Mouse (Mus musculus): ENCODE data around the gene Gm20388. TPM values are rescaled to one million over a fixed set of nuclear protein-coding genes. Genes with fewer than 3 reads are reported as not detected.

The Gm20388 gene
- polyA plus RNA-seq, 2 experiments = 8.5 TPM; not detected in 1

DNA sequence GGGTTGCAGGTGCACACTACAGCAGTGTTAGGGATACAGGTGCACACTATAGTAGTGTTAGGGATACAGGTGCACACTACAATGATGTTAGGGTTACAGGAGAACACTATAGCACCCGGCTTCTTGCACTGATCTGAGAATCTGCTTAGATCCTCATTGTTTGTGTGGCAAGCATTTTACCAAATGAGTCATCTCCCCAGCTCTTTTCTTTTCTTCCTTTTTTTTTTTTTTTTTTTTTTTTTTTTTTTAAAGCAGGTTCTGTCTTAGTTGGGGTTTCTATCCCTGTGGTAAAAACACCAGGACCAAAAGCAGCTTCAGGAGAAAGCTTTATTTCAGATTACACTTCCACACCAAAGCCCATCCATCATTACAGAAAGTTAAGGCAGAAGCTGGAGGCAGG is 3893.0 kb downstream of the Gm20388 start:
- ATAC-seq (ENCODE audit: insufficient read depth) (no peak), DNase-seq (ENCODE audit: low read depth in 3 of 3, low spot score in 3 of 3) (no peak)
- H3K9me3 ChIP-seq (ENCODE audit: control insufficient read depth, low read length) = no peaks in the 10 kb centered on the region
- no peak overlapping the region for H3K4me2 ChIP-seq (ENCODE audit: low read depth)
- no peak for TF ChIP-seq CTCF (IDR thresholded peaks at IDR 0.05; ENCODE audit: low read depth)
- TF ChIP-seq EP300 (IDR thresholded peaks at IDR 0.05; ENCODE audit: low read depth) = no peak
- no peak overlapping the region for H3K9ac ChIP-seq (replicated peaks)
- 60% methylated on average over 1 of the region's 1 CpGs for WGBS (ENCODE audit: insufficient replicate concordance)
- H3K4me3 ChIP-seq (ENCODE audit: insufficient read depth in 1 of 2, low read depth in 2 of 2, low read length in 2 of 2) = no peak overlapping the region
- no peaks in the 10 kb centered on the region for H3K27me3 ChIP-seq (ENCODE audit: control insufficient read depth, insufficient read depth, low read length)
- H3K4me1 ChIP-seq (replicated peaks; ENCODE audit: control insufficient read depth in 2 of 2, insufficient read depth in 2 of 2, low read length in 1 of 2) = peaks cover 10 to 34% of the 10 kb centered on the region in 2 experiments
- H3K36me3 ChIP-seq (replicated peaks; ENCODE audit: control insufficient read depth, insufficient read depth, low read depth) = no peaks in the 10 kb centered on the region
- no peak overlapping the region for H3K27ac ChIP-seq

DNA sequence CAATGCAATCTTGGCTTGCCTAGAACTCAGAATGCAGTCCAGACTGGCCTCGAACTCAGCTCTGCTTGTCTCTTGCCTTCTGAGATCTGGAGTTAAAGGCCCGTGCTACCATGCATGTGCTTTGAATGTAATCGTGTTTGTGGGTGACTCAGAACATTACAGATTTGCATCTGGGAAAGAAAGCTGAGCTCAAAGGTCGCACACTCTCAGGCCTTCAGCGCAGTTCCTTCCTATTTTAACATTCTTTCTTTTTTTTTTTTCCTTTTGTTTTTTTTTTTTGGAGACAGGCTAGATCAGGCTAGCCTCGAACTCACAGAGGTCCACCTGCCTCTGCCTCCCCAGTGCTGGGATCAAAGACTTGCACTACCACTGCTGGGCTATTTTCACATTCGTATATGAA is 3893.9 kb downstream of the Gm20388 start:
- TF ChIP-seq EP300 (IDR thresholded peaks at IDR 0.05; ENCODE audit: low read depth) = no peak
- TF ChIP-seq CTCF (IDR thresholded peaks at IDR 0.05; ENCODE audit: low read depth) = no peak
- no peaks in the 10 kb centered on the region for H3K27me3 ChIP-seq (ENCODE audit: control insufficient read depth, insufficient read depth, low read length)
- H3K4me3 ChIP-seq (ENCODE audit: insufficient read depth in 1 of 2, low read depth in 2 of 2, low read length in 2 of 2) = no peak overlapping the region
- ATAC-seq (ENCODE audit: insufficient read depth) (no peak), DNase-seq (ENCODE audit: low read depth in 3 of 3, low spot score in 3 of 3) (no peak)
- H3K4me1 ChIP-seq (replicated peaks; ENCODE audit: control insufficient read depth in 2 of 2, insufficient read depth in 2 of 2, low read length in 1 of 2) = peaks cover 8 to 29% of the 10 kb centered on the region in 2 experiments
- no peak overlapping the region for H3K9ac ChIP-seq (replicated peaks)
- H3K4me2 ChIP-seq (ENCODE audit: low read depth) = no peak overlapping the region
- no peaks in the 10 kb centered on the region for H3K9me3 ChIP-seq (ENCODE audit: control insufficient read depth, low read length)
- no peak overlapping the region for H3K27ac ChIP-seq
- no peaks in the 10 kb centered on the region for H3K36me3 ChIP-seq (replicated peaks; ENCODE audit: control insufficient read depth, insufficient read depth, low read depth)
- WGBS (ENCODE audit: insufficient replicate concordance) = 68% methylated on average over 7 of the region's 7 CpGs

DNA sequence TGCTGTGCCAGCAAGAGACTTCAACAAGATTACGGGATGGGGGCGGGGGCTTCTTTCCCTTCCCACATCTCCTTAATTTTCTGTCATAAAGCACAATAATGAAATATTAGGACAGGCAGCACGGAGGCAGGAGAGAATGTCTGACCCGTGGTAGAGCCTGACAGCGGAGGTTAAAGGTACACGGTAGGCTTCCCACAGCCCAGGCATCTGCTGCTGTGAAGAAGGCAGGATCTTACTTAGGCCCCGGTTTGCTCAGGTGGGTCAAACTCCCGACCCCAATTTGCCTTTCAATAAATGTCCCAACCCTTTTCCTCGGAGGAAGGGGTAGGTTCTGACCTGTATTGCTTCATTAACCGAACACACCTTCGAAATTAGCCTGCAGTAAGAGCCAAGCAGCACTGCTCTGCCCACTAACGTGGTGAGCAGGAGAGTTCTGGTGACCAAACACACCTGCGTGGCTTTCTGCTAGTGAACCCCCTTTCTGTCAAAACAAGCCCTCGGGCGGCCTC is 3894.6 kb downstream of the Gm20388 start:
- no peak for DNase-seq (ENCODE audit: low read depth in 3 of 3, low spot score in 3 of 3)
- peak overlapping the region; percentile 71 to 89 for H3K4me3 ChIP-seq (ENCODE audit: insufficient read depth in 1 of 2, low read depth in 2 of 2, low read length in 2 of 2)
- H3K27ac ChIP-seq = no peak overlapping the region; the same call in 1 of the 2 replicates
- H3K36me3 ChIP-seq (replicated peaks; ENCODE audit: control insufficient read depth, insufficient read depth, low read depth) = no peaks in the 10 kb centered on the region
- TF ChIP-seq EP300 (IDR thresholded peaks at IDR 0.05; ENCODE audit: low read depth) (no peak), CTCF (IDR thresholded peaks at IDR 0.05; ENCODE audit: low read depth) (no peak)
- peak overlapping the region; percentile 89 for H3K4me2 ChIP-seq (ENCODE audit: low read depth)
- H3K4me1 ChIP-seq (replicated peaks; ENCODE audit: control insufficient read depth in 2 of 2, insufficient read depth in 2 of 2, low read length in 1 of 2) = peaks cover 8 to 24% of the 10 kb centered on the region in 2 experiments
- no peaks in the 10 kb centered on the region for H3K27me3 ChIP-seq (ENCODE audit: control insufficient read depth, insufficient read depth, low read length)
- 23% methylated on average over 15 of the region's 15 CpGs for WGBS (ENCODE audit: insufficient replicate concordance)
- no peak for ATAC-seq (ENCODE audit: insufficient read depth)
- H3K9me3 ChIP-seq (ENCODE audit: control insufficient read depth, low read length) = no peaks in the 10 kb centered on the region
- H3K9ac ChIP-seq (replicated peaks) = peak overlapping the region; percentile 77

DNA sequence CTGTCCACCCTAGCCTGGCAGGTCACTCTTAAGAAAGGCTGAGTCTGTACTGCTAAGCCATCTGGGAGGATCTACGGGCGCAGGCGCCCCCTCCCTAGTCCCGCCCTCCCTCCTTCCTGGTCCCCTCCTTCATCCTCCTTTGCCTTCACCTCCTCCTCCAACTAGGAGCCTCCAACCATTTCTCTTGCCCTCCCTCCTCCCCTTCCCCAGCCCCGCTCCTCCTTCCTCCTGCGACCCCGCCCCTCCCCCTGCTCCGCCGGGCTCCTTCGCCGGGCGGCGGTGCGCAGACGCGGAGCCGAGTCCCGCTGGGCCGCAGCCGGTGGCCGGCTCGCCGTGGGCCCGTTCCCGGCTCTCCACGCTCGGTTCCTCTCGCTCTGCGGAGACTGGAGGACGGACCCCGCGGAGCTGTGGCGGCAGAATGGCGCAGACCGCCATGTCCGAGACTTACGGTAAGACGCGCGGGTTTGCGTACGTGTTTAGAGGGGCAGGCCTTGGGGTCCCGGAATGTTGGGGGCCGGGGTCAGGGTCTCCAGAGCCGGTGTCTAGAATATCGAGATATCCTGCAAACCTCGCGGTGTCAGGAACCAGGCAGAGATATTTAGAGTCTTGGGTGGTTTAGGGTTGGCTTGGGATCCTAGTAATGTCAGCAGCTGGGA is 3895.2 kb downstream of the Gm20388 start, which contains the start of gene Rab4a:
Gene Rab4a (plus strand): TSS at position 268 of the 656 bp plus-strand sequence.
- H3K4me3 ChIP-seq (ENCODE audit: insufficient read depth in 1 of 2, low read depth in 2 of 2, low read length in 2 of 2) = peak within 1 kb of the TSS; percentile 71 to 89
- no peaks in the 10 kb centered on the region for H3K36me3 ChIP-seq (replicated peaks; ENCODE audit: control insufficient read depth, insufficient read depth, low read depth)
- peak within 1 kb of the TSS; percentile 77 for H3K9ac ChIP-seq (replicated peaks)
- no peak within 1 kb of the TSS; the same call in 1 of the 2 replicates for H3K27ac ChIP-seq
- peak within 1 kb of the TSS; percentile 89 for H3K4me2 ChIP-seq (ENCODE audit: low read depth)
- ATAC-seq (ENCODE audit: insufficient read depth) = peak; percentile 74
- H3K9me3 ChIP-seq (ENCODE audit: control insufficient read depth, low read length) = no peaks in the 10 kb centered on the region
- no peaks in the 10 kb centered on the region for H3K27me3 ChIP-seq (ENCODE audit: control insufficient read depth, insufficient read depth, low read length)
- under 1% methylated on average over 47 of the region's 48 CpGs for WGBS (ENCODE audit: insufficient replicate concordance)
- TF ChIP-seq EP300 (IDR thresholded peaks at IDR 0.05; ENCODE audit: low read depth) (no peak), CTCF (IDR thresholded peaks at IDR 0.05; ENCODE audit: low read depth) (no peak)
- peak in 2 of 3 experiments; percentile 34 to 47 for DNase-seq (ENCODE audit: low read depth in 3 of 3, low spot score in 3 of 3)
- peaks cover 8 to 21% of the 10 kb centered on the region in 2 experiments for H3K4me1 ChIP-seq (replicated peaks; ENCODE audit: control insufficient read depth in 2 of 2, insufficient read depth in 2 of 2, low read length in 1 of 2)

DNA sequence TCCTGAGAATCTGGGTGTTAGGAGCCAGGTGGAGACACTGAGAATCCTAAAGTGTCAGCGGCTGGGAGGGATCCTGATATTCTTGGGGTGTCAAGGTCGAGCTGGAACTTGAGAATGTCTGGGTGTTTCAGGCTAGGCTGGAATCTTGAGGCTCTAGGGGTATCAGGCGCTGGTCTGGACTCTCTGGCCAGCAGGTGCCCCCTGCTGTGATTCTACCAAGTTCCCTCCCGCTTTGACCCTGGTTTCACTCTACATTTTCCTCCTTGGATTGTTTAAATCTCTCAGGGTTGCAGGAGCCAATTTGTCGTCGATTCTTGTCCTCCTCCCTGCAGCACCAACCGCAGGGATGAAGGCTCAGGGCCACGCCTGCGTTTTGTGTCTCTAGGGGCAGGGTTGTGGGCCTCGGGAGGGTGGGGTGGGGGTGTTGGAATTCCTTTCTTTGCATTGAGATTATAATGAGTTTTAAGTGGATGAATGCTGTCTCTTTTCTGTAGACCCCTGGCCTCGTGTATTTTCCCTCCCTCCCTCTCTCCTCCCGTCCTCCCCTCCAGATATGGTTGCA is 3895.8 kb downstream of the Gm20388 start:
- Histone ChIP-seq H3K27me3 (ENCODE audit: control insufficient read depth, insufficient read depth, low read length) (no peaks in the 10 kb centered on the region), H3K27ac (no peak overlapping the region), H3K9ac (replicated peaks) (peak overlapping the region; percentile 77), H3K36me3 (replicated peaks; ENCODE audit: control insufficient read depth, insufficient read depth, low read depth) (no peaks in the 10 kb centered on the region), H3K9me3 (ENCODE audit: control insufficient read depth, low read length) (no peaks in the 10 kb centered on the region), H3K4me2 (ENCODE audit: low read depth) (peak overlapping the region; percentile 89), H3K4me1 (replicated peaks; ENCODE audit: control insufficient read depth in 2 of 2, insufficient read depth in 2 of 2, low read length in 1 of 2) (peaks cover 8 to 21% of the 10 kb centered on the region in 2 experiments), H3K4me3 (ENCODE audit: insufficient read depth in 1 of 2, low read depth in 2 of 2, low read length in 2 of 2) (peak overlapping the region; percentile 71 to 89)
- under 1% methylated on average over 12 of the region's 12 CpGs for WGBS (ENCODE audit: insufficient replicate concordance)
- no peak for TF ChIP-seq EP300 (IDR thresholded peaks at IDR 0.05; ENCODE audit: low read depth)
- no peak for TF ChIP-seq CTCF (IDR thresholded peaks at IDR 0.05; ENCODE audit: low read depth)
- ATAC-seq (ENCODE audit: insufficient read depth) = peak; percentile 44; the same call in 1 of the 2 replicates
- no peak for DNase-seq (ENCODE audit: low read depth in 3 of 3, low spot score in 3 of 3)

All from liver, embryonic 14.5 days (tissue).